Mouse (Mus musculus) liver, embryonic 14.5 days (tissue): ENCODE data around the gene Wbp2.

Source experiments
- CTCF ChIP-seq: IDR thresholded peaks from 2 replicates; pipeline ENCODE4 v1.5.1; 2016; ENCODE audit warnings: antibody characterized with exemption, low read depth, control low read depth
- EP300 ChIP-seq: IDR thresholded peaks from 2 replicates; pipeline ENCODE4 v1.6.1; 2016; ENCODE audit warnings: antibody characterized with exemption, low read depth

DNA sequence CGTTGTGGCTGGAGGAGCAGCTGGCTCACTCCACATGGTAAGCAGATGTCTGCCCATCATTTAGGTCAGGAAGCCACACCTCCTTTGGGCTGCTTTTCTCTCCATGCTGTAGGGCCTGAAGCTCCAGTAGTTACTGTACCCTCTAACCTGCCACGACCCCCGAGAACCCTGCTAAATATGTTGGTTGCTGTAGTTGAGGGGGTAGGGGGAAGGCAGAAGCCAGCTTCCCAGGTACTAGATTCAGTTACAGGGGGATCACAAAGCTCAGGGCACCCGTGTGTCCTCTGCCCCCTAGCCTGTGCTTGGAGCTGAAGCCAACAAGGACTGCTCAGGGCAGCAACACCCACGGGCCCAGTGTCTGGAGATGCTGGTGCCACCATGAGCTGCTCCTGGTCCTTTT, 46.7 kb upstream of the Wbp2 start:
- TF ChIP-seq EP300 (no peak), CTCF (no peak)
